Mouse (Mus musculus) layer of hippocampus, postnatal 36 days (tissue): ENCODE measurements around the gene Gm48551. TPM values are rescaled to one million over a fixed set of nuclear protein-coding genes. Genes with fewer than 3 reads are reported as not detected.

ENCODE experiments used
- DNase-seq, 2 experiments: peaks; one replicate each; pipeline ENCODE4 v3.0.0; 2022
- total RNA-seq, 2 experiments: library from RNA; stranded (reverse); gene quantifications; 2 replicates each; pipeline ENCODE4 v1.2.3; 2021

The Gm48551 gene
- total RNA-seq, 2 experiments from 2014 or later, result 4.0 to 6.6 TPM

DNA sequence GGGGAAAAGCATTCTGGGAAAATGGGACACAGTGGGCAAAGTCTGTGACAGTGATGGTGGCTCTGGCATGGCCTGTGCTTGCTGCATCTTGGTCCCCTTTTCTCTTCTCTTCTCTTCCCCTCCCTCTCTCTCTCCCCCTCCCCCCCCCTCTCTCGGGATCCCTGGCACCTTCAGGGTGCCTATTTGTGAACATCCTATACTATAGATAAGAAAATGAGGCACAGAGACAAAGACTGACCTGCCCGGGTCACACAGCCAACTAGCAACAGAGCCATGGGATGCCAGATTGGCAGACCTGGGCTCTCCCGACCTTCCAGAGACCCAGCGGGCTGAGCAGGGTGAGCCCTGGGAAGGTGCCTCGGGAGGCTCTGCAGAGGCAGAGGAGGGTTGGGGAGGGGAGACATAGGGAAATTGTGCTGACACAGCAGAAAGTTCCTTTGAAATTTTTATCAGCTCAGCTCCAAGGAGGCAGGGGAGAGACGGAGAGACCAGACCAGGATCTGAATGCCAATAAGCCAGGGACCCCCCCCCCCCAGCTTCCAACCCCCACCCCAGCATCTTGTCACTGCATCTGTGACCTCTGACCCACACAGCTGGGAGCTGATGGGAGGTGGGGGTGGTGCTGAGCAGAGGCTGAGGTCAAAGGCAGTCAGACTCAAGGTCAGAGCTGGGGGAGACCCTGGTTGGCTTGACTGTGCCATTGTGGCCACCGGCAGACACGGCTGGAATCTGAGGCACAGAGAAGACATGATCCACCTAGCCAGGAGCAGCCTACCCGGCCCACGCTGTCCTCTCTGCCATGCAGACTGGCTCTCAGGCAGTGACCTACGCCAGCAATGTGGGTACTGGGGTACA, 34.2 kb downstream of the Gm48551 start:
- DNase-seq, result no peak

DNA sequence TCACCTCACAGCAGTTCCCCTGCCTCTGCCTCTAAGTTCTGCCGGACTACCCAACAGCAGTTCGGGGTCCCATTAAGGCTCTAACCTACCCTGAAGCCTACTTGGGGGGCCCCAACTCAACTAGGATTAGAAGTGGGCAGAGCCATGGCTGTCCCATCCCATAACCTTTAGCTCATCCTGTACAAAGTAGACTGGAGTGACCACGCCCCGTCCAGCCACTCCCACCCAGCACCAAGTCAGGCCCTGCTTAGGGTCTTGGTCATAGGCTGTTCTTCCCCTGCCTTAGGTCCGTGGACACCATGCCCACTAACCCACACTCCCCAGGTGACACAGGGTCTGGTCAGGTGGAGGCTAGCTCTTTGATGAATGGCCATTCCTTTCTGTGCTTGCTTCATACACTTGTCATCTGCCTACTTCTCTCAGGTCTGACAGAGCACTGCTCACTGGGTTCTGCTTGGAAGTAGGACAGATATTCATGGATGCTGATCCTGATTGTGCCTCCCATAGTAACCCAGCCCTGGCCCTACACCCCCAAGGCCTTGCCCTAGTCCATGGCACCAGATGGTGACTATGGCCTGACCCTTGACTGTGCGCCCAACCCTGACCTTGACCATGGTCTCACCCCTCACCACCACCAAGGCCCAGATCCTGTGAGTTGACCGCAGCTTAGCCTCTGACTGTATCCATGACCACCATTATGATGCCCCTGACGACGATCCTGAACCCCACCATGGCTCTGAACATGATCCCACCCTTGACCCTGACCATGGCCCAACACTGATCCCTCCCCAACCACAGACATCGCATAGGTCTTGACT, 35.1 kb downstream of the Gm48551 start:
- peak in 1 of 2 experiments; percentile 1 for DNase-seq

GRCm38 (mm10) chr10:81420191-81420767, 36.0 kb downstream of the Gm48551 start:
- peak in 1 of 2 experiments; percentile 13 for DNase-seq

DNA sequence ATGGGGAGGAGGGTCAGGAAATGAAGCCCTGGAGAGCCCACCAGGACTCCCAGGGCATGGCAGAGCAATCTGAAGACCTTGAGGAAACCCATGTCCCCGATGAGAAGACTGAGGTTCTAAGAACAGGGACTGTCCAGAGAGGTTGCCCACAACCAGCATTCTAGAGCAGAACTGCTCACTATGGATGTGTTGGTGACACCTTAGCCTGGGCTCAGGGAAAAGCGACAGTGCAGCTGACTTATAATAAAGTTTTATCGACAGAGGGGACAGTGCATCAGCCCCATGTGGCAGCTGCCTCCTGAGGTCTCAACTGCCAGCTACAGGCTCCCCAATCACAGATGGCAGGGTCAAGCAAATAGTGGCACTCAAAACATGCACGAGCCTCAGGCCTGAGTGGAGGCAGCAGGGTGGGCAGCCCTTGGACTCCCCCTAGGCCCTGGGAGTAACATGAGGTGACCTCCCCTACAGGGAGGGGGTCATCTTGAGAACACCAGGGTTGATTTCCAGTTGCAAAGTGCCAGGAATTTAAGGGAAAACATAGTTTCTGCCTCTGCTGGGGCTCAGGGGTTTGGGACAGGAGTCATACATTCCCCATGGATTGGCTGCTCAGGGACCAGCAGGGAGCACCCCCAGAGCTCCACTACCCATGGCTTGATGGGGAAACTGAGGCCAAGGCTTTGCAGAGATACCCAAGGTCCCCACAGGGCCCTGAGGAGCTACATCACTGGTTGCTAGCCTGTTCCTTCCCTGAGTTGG, 37.0 kb downstream of the Gm48551 start:
- DNase-seq, result no peak

GRCm38 (mm10) chr10:81421797-81422100, 37.5 kb downstream of the Gm48551 start:
- DNase-seq, result peak in 1 of 2 experiments; percentile 1

- DNase-seq, result peak in 1 of 2 experiments; percentile 3
These were observed 37.9 kb downstream of the Gm48551 start for GRCm38 (mm10) chr10:81422191-81422590.

DNA sequence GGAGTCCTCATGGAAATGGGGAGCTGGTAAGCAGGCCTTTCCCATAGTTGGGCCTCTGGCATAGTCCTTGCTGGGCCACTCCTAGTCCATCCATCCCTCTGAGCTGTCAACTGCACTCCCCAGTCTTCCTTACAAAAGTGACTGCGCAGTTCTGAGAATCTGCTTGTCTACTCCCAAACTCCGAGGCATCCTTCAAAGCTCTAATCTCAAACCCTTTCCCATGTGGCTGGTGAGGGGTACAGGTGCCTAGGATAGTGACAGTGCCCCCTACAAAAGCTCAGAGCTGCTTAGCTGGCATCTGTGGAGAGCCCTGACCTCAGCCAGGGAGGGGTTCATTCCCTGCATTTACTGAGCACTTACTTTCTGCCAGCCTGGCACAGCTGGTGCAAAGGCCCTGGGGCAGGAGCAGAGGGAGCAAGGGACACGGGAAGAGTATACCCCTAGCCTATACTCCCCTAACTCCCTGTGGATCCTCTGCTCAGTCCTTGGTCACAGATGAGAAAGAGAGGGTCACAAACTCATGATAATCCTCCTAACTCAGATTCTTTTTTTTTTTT, 38.5 kb downstream of the Gm48551 start:
- no peak for DNase-seq

GRCm38 (mm10) chr10:81423476-81424245, 39.4 kb downstream of the Gm48551 start:
- DNase-seq, result peak in 1 of 2 experiments; percentile 1

GRCm38 (mm10) chr10:81424246-81425051, 40.2 kb downstream of the Gm48551 start:
- peak in 1 of 2 experiments; percentile 15 for DNase-seq

GRCm38 (mm10) chr10:81425236-81425850, 41.1 kb downstream of the Gm48551 start:
- peak in 1 of 2 experiments; percentile 23 for DNase-seq

- DNase-seq, result peak in 1 of 2 experiments; percentile 11
These were observed 41.9 kb downstream of the Gm48551 start for GRCm38 (mm10) chr10:81426081-81426671.

- peak in 1 of 2 experiments; percentile 53 for DNase-seq
These were observed 42.6 kb downstream of the Gm48551 start for GRCm38 (mm10) chr10:81426897-81427296.

DNA sequence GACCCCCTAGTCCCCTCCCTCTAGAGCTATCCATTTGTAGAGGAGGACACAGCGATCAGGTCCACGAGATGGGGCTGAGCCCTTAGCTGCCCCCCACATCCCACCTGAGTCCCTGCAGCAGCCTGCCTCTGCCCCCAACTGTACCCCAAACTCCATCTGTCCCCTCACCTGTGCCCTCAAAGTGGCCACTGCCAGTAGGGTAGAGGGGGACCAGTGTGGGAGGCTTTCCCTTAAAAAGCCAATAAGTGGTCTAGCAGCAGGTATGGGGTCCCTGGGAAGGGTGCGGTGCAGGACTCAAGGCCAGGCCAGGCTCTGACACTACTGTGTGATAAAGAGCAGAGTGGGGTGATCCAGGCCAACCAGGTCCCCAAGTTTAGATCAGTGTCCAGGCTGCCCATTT, 43.1 kb downstream of the Gm48551 start:
- DNase-seq, result peak in 1 of 2 experiments; percentile 11

DNA sequence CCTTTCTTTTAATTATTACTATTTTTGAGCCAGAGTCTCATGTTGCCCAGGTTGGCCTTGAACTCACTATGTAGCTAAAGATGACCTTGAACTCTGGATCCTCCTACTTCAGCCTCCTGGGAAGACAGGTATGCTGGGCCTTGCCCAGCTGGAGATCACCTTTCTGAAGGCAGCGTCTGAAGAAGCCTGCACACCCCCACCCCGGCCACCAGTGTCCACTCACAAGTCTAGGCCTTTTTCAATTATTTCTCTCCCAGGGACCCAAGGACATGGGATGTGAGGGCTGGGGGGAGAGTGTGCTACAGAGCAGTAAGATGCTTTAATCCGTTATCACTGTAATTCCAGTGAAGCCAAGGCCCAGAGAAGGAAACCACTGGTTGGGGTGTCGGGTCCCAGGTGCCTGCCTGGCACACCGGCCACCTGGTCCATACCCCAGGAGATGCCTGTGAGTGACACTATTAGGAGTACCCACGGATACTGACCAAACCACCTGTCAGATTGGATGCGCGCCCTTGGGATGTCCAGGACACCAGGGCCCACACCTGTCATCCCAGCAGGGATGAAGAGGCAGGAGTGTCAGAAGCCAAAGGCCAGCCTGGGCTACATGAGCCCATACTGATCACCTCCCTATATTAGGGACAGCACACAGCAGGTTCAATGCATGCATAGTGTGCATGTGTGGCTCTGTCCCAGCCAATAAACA, 43.7 kb downstream of the Gm48551 start:
- DNase-seq, result peak in 1 of 2 experiments; percentile 3

DNA sequence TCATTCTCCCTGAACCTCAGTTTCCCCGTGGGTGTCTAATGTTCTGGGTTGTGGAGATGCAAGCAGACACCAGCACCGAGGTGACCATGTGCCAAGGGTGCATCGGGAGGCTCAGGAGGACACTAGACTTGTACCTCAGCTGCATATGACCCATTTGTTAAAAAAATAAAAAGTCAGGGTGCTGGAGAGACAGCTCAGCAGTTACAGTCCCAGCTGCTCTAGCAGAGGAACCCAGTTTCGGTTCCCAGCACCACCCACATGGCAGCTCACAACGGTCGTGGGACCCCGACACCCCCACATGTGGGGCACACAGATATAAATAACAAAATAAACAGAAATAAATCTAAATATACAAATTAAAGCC, 44.2 kb downstream of the Gm48551 start:
- peak in 1 of 2 experiments; percentile 1 for DNase-seq

- DNase-seq, result no peak
These were observed 44.8 kb downstream of the Gm48551 start for GRCm38 (mm10) chr10:81429092-81429491.

GRCm38 (mm10) chr10:81429605-81430061, 45.4 kb downstream of the Gm48551 start:
- peak in 1 of 2 experiments; percentile 58 for DNase-seq

DNA sequence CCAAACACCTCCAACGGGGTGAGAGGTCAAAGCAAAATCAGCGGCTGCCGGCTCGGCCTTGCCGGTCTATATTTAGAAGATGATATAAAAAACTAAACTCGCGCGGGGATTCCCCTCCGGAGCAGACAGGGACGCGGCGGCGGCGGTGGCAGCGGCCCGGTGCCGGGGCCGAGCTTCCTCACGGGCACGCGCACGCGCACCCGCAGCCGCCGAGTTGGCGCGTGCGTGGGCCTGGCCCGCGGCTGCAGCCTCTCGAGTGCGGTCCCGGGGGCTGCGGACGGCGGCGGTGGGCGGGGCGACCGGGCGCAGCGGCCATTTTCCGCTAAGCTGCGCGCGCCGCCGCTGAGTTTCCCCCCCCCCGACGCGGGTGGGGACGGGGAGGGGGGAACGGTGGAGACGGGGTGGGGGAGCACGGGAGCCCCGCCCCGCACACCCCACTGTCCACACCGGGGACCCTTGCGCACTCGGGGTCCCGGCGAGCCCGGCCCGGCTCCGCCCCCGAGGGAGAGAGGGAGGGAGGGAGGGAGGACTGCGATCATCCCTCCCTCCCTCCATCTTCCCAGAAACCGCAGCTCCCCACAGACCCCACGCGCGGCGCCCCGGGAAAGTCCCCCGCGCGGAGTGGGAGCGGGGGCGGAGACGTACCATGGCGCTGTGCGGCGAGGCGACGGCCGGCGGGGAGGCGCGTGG, 46.0 kb downstream of the Gm48551 start:
- DNase-seq, result peak; percentile 75 to 83
